Mouse (Mus musculus) kidney, adult 2 months (tissue): ENCODE results near the gene Naa50. TPM values are rescaled to one million over a fixed set of nuclear protein-coding genes. Genes with fewer than 3 reads are reported as not detected.

Experiments used
- DNase-seq: peaks from one replicate; pipeline ENCODE4 v3.0.0; 2021
- H3K27ac ChIP-seq: fragments of 200-500 bp; 2 replicates; pipeline ENCODE4 v1.5.1; 2012; ENCODE audit warnings: low read depth, low read length, control low read depth, inconsistent platforms; ENCODE audit not compliant: insufficient read depth
- H3K27me3 ChIP-seq: fragments of 200-500 bp; replicated peaks from 2 replicates; pipeline ENCODE4 v1.6.1; 2012; ENCODE audit warnings: mild to moderate bottlenecking, moderate library complexity, low read length, inconsistent platforms; ENCODE audit not compliant: control insufficient read depth, insufficient read depth
- H3K36me3 ChIP-seq: fragments of 200-500 bp; 2 replicates; pipeline ENCODE4 v1.6.1; 2012; ENCODE audit warnings: mild to moderate bottlenecking, moderate library complexity, low read length, inconsistent platforms; ENCODE audit not compliant: control insufficient read depth, insufficient read depth
- H3K4me1 ChIP-seq: fragments of 200-500 bp; 2 replicates; pipeline ENCODE4 v1.6.1; 2011; ENCODE audit warnings: low read length; ENCODE audit not compliant: control insufficient read depth, insufficient read depth
- H3K4me3 ChIP-seq: fragments of 200-500 bp; 2 replicates; pipeline ENCODE4 v1.5.1; 2011; ENCODE audit warnings: mild to moderate bottlenecking, low read depth, low read length, control low read depth; ENCODE audit not compliant: insufficient read depth
- CTCF ChIP-seq: fragments of 200-500 bp; conservative IDR thresholded peaks from 2 replicates; pipeline ENCODE4 v1.5.1; 2011; ENCODE audit warnings: low read depth, mild to moderate bottlenecking, control low read depth, low read length, moderate library complexity, mixed read lengths; ENCODE audit not compliant: insufficient read depth, insufficient read length
- POLR2A ChIP-seq: fragments of 200-500 bp; IDR thresholded peaks from one replicate; pipeline ENCODE4 v1.6.1; 2011; ENCODE audit warnings: low read depth, low read length, control low read depth
- WGBS: fragments of 180-500 bp; shearing (Covaris S2); methylation state at CpG from one replicate; pipeline ENCODE4 v1.1.7; 2018; 5-methylcytosine and 5-hydroxymethylcytosine counted together
- polyA plus RNA-seq: library from polyadenylated mRNA; depleted of rRNA; stranded (reverse); fragments of >200 nt; gene quantifications from 2 replicates; pipeline ENCODE4 v1.2.3, GENCODE M21; 2012

The Naa50 gene
- polyA plus RNA-seq, 1 experiment, result 9.3 TPM

DNA sequence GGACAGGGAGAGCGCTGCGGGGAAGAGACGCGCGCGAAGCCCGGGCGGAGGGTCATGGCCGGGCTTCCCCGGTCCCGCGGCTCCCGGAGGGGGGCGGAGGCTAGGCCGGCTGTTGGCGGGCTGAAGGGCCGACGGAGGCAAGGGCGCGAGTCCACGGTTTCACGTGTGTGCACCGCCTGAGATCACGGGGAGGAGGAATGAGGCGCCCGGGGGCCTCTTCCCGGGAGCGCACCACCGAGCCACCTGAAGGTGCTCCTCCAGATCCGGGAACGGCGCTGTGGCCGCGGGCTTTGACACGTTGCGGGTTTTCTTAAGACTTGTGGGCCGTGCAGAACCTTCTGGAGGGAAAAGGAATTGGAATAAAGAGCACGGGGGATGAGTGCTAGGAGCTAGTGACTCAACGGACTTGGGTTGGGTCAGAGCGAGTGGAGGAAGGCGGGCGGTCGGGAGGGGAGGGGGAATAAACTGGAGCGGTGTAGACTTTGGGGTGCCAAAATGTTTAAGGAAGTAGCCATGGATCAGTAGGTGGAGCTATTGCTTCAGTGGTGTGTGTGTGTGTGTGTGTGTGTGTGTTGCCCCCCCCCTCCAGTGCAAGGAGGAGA lies 657 bp downstream of the Naa50 start:
- WGBS, result under 1% methylated on average over 44 of the region's 44 CpGs
- peak overlapping the region; percentile 87 for H3K4me3 ChIP-seq
- TF ChIP-seq POLR2A (no peak), CTCF (peak; percentile 50)
- H3K36me3 ChIP-seq, result no peaks in the 10 kb centered on the region
- DNase-seq, result peak; percentile 90
- peaks cover 1% of the 10 kb centered on the region; the same call in 1 of the 2 replicates for H3K4me1 ChIP-seq
- H3K27me3 ChIP-seq, result no peaks in the 10 kb centered on the region
- H3K27ac ChIP-seq, result peak overlapping the region; percentile 84

GRCm38 (mm10) chr16:44141483-44141882 lies 1.9 kb downstream of the Naa50 start:
- Histone ChIP-seq H3K4me3 (no peak overlapping the region), H3K4me1 (no peaks in the 10 kb centered on the region), H3K27me3 (no peaks in the 10 kb centered on the region), H3K36me3 (no peaks in the 10 kb centered on the region), H3K27ac (peak overlapping the region; percentile 57; the same call in 1 of the 2 replicates)
- TF ChIP-seq CTCF, result no peak
- TF ChIP-seq POLR2A, result no peak
- WGBS, result 8% methylated on average over 6 of the region's 6 CpGs
- DNase-seq, result peak; percentile 56

- no peak overlapping the region for H3K27ac ChIP-seq
- no peaks in the 10 kb centered on the region for H3K36me3 ChIP-seq
- H3K4me3 ChIP-seq, result no peak overlapping the region
- WGBS, result 95% methylated on average over 1 of the region's 1 CpGs
- DNase-seq, result no peak
- no peak for TF ChIP-seq CTCF
- no peak for TF ChIP-seq POLR2A
- no peaks in the 10 kb centered on the region for H3K27me3 ChIP-seq
- no peaks in the 10 kb centered on the region for H3K4me1 ChIP-seq
Measured at GRCm38 (mm10) chr16:44149002-44149767, 9.6 kb downstream of the Naa50 start.

DNA sequence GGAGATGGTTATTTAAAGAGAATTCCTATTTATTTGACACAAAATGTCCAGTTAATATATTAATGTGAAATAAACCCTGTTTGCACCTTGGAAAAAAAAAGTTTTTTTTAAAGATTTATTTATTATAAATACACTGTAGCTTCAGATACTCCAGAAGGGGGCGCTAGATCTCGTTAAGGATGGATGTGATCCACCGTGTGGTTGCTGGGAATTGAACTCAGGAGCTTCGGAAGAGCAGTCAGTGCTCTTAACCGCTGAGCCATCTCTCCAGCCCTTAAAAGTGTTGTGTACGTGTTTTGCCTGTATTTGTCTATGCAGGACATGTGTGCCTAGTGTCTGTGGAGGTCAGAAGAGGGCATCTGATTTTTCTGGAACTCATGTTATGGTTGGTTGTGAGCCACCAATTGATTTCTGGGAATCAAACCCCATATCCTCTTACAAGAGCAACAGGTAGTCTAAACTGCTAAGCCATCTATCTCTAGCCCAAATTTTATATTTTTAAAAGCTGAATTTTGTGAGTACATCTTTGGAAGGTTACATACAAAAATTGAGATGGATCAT lies 14.9 kb downstream of the Naa50 start:
- no peak for TF ChIP-seq CTCF
- no peak for TF ChIP-seq POLR2A
- H3K4me1 ChIP-seq, result no peaks in the 10 kb centered on the region
- WGBS, result 71% methylated on average over 6 of the region's 6 CpGs
- H3K27ac ChIP-seq, result no peak overlapping the region
- H3K4me3 ChIP-seq, result no peak overlapping the region
- DNase-seq, result no peak
- H3K36me3 ChIP-seq, result no peaks in the 10 kb centered on the region; the same call in 1 of the 2 replicates
- H3K27me3 ChIP-seq, result no peaks in the 10 kb centered on the region

GRCm38 (mm10) chr16:44159325-44159724 lies 19.7 kb downstream of the Naa50 start:
- WGBS, result 91% methylated on average over 7 of the region's 7 CpGs
- H3K27me3 ChIP-seq, result no peaks in the 10 kb centered on the region
- TF ChIP-seq CTCF (no peak), POLR2A (no peak)
- no peak overlapping the region for H3K27ac ChIP-seq
- no peaks in the 10 kb centered on the region for H3K4me1 ChIP-seq
- H3K36me3 ChIP-seq, result no peaks in the 10 kb centered on the region; the same call in 1 of the 2 replicates
- H3K4me3 ChIP-seq, result no peak overlapping the region
- DNase-seq, result no peak

- DNase-seq, result no peak
- 84% methylated on average over 2 of the region's 2 CpGs for WGBS
- H3K4me3 ChIP-seq, result no peak overlapping the region
- H3K27me3 ChIP-seq, result no peaks in the 10 kb centered on the region
- TF ChIP-seq POLR2A (no peak), CTCF (no peak)
- no peaks in the 10 kb centered on the region; the same call in 1 of the 2 replicates for H3K36me3 ChIP-seq
- H3K4me1 ChIP-seq, result no peaks in the 10 kb centered on the region
- H3K27ac ChIP-seq, result no peak overlapping the region
Measured at GRCm38 (mm10) chr16:44163831-44164230, 24.2 kb downstream of the Naa50 start.

GRCm38 (mm10) chr16:44165182-44165581 lies 25.6 kb downstream of the Naa50 start:
- no peak for DNase-seq
- Histone ChIP-seq H3K4me3 (no peak overlapping the region), H3K36me3 (no peaks in the 10 kb centered on the region), H3K27ac (no peak overlapping the region), H3K27me3 (no peaks in the 10 kb centered on the region), H3K4me1 (no peaks in the 10 kb centered on the region; the same call in 1 of the 2 replicates)
- 50% methylated on average over 3 of the region's 3 CpGs for WGBS
- TF ChIP-seq CTCF, result no peak
- TF ChIP-seq POLR2A, result no peak
